Mouse (Mus musculus): ENCODE data around the gene Ell2.

DNA sequence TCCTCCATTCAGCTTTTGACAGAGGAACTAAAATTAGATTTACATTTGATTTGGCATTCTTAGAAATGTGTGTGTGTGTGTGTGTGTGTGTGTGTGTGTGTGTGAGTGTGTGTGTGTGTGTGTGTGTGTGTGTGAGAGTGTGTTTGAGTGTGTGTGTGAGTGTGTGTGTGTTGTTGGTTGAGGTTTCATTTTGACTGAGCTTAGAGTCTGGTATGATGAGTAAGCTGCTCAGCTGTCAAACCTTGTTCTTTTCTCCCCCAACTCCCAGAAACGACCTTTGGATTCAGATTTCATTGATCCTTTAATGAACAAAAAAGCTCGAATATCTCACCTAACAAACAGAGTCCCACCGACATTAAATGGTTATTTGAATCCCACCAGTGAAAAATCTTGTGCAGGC is 56.7 kb downstream of the Ell2 start:
- no peak for TF ChIP-seq POLR2A (IDR thresholded peaks at IDR 0.05; ENCODE audit: insufficient read length, low read depth)
- no peak for TF ChIP-seq MYOG (IDR thresholded peaks at IDR 0.05; ENCODE audit: control insufficient read depth in 1 of 3, insufficient read depth in 1 of 3, insufficient read length in 2 of 3, low read depth in 2 of 3)
- no peak for TF ChIP-seq POLR2AphosphoS2 (IDR thresholded peaks at IDR 0.05; ENCODE audit: insufficient read length, low read depth)
- TF ChIP-seq SRF (IDR thresholded peaks at IDR 0.05; ENCODE audit: control insufficient read depth, insufficient read length, low read depth): no peak
